Mouse (Mus musculus) olfactory bulb, adult 2 months (tissue): ENCODE data around the gene Tgfa. TPM values are rescaled to one million over a fixed set of nuclear protein-coding genes. Genes with fewer than 3 reads are reported as not detected.

Experiments
- H3K27ac ChIP-seq: fragments of 200-500 bp; 2 replicates; pipeline ENCODE4 v1.5.1; 2012; ENCODE audit warnings: low read depth, low read length; ENCODE audit not compliant: insufficient read depth
- H3K4me1 ChIP-seq: fragments of 200-500 bp; 2 replicates; pipeline ENCODE4 v1.6.1; 2012; ENCODE audit warnings: low read length; ENCODE audit not compliant: control insufficient read depth, insufficient read depth
- H3K4me3 ChIP-seq: fragments of 200-500 bp; 2 replicates; pipeline ENCODE4 v1.5.1; 2012; ENCODE audit warnings: mild to moderate bottlenecking, low read depth, low read length, moderate library complexity; ENCODE audit not compliant: insufficient read depth
- CTCF ChIP-seq: fragments of 200-500 bp; IDR thresholded peaks from 2 replicates; pipeline ENCODE4 v1.5.1; 2012; ENCODE audit warnings: low read depth, mild to moderate bottlenecking, low read length, moderate library complexity; ENCODE audit not compliant: insufficient read depth
- POLR2A ChIP-seq: fragments of 200-500 bp; IDR thresholded peaks from 2 replicates; pipeline ENCODE4 v1.6.1; 2012; ENCODE audit warnings: mild to moderate bottlenecking, low read depth, low read length, moderate library complexity; ENCODE audit not compliant: insufficient read depth
- WGBS: fragments of 180-500 bp; shearing (Covaris S2); methylation state at CpG from one replicate; pipeline ENCODE4 v1.1.7; 2018; 5-methylcytosine and 5-hydroxymethylcytosine counted together
- polyA plus RNA-seq: library from polyadenylated mRNA; stranded (reverse); fragments of >200 nt; gene quantifications from 2 replicates; pipeline ENCODE4 v1.2.4, GENCODE M21; 2012; ENCODE audit warnings: low replicate concordance; ENCODE audit not compliant: missing spikeins, insufficient read depth, insufficient read length

Tgfa gene
- polyA plus RNA-seq, 1 experiment, result not detected

DNA sequence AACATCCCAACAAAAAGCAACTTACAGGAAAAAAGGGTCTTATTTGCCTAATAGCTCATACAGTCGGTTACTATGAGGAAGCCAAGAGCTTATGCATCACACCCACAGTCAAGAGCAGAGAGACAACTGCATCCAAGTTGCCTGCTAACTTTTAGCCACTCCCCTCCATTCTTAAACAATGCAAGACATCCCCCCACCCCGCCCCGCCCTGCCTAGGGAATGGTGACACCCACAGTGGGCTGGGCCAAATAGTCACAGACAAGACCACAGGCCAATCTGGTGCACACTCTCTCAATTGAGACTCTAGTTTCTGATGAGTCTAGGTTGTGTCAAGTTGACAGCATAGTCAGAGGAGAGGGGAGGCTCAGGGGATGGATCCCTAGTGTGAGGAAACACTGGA lies 101.1 kb downstream of the Tgfa start:
- 84% methylated on average over 3 of the region's 3 CpGs for WGBS
- TF ChIP-seq POLR2A, result no peak
- no peak for TF ChIP-seq CTCF
- peaks cover 11% of the 10 kb centered on the region for H3K4me1 ChIP-seq
- H3K4me3 ChIP-seq, result no peak overlapping the region
- no peak overlapping the region for H3K27ac ChIP-seq

DNA sequence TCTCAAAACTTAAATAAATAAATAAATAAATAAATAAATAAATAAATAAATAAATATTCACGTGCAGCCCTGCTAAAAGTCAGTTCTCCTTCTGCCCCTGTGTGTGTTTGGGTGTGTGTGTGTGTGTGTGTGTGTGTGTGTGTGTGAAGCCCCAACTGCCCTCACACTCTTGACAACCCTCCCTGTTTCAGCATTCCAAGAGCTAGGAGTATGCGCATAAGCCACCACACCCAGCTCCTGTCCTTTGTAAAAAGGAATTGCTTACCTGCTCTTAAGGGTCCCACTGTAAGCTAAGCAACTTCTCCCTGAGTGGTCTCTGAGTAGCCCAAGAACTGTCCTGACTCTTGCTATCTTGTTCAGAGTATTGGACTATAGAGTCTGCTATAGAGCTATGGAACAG lies 101.9 kb downstream of the Tgfa start:
- Histone ChIP-seq H3K4me1 (peaks cover 11% of the 10 kb centered on the region), H3K4me3 (no peak overlapping the region), H3K27ac (no peak overlapping the region)
- TF ChIP-seq POLR2A (no peak), CTCF (no peak)
- 95% methylated on average over 2 of the region's 2 CpGs for WGBS

DNA sequence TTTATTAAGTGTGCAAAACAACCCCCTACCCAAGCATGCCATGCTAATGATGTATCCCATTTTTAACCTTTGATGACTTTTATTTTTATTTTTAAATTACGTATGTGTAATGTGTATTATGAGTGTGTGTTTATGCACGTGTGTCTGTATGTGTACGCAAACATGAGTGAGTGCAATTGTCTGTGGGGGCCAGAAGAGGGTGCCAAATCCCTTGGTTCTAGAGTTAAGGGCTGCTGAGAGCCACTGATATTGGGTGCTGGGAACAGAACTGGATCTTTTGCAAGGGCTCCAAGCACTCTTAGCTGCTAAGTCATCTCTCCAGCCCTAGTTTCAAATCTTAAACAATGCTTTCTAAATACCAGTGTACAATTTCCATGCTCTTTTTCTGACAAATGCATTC lies 103.9 kb downstream of the Tgfa start:
- WGBS, result 97% methylated on average over 3 of the region's 3 CpGs
- TF ChIP-seq CTCF, result no peak
- no peak for TF ChIP-seq POLR2A
- no peak overlapping the region for H3K4me3 ChIP-seq
- no peak overlapping the region for H3K27ac ChIP-seq
- H3K4me1 ChIP-seq, result peaks cover 5% of the 10 kb centered on the region; the same call in 1 of the 2 replicates

DNA sequence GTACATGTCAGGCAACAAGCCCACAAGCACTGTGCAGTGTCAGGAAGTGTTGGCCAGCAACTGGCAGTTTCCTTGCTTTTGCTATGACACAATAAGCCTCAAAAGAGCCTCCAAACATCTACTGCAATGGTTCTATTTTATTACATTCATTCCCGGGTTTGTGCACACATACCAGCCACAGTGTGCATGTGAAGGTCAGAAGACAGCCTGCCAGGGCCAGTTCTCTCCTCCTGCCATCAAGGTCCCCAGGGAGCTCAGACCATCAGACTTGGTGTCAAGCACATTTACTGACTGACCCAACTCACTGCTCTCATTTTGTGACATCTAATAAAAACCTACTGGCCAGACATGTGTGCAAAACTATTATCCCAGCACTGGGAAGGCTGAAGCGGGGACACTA lies 104.4 kb downstream of the Tgfa start:
- H3K27ac ChIP-seq, result no peak overlapping the region
- 88% methylated on average over 2 of the region's 2 CpGs for WGBS
- no peak overlapping the region for H3K4me3 ChIP-seq
- 0 out of 2 replicates have a peak, but pooled peaks cover 5% of the 10 kb centered on the region for H3K4me1 ChIP-seq
- TF ChIP-seq POLR2A, result no peak
- no peak for TF ChIP-seq CTCF

DNA sequence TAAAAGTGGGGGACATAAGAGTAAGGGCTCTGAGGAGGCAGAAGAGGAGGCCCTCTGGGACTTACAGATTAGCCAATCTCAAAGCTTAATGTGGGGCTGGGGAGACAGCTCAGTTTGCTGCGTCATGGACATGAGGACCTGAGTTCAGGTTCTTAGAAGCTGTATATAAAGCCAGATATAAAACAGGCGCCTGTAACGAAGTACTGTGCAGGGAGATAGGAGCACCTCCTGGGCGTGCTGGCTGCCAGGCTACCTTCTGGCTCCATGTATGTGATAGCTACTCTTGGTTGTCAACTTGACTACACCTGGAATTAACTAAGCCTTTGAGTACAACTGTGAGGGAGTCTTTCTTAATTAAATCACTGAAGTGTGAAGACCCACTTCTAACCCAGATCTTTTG lies 110.7 kb downstream of the Tgfa start:
- Histone ChIP-seq H3K27ac (no peak overlapping the region), H3K4me3 (no peak overlapping the region), H3K4me1 (no peaks in the 10 kb centered on the region)
- TF ChIP-seq POLR2A, result no peak
- TF ChIP-seq CTCF, result no peak
- 94% methylated on average over 4 of the region's 4 CpGs for WGBS

- Histone ChIP-seq H3K4me3 (no peak overlapping the region), H3K27ac (no peak overlapping the region), H3K4me1 (peaks cover under 1% of the 10 kb centered on the region; the same call in 1 of the 2 replicates)
- WGBS, result 73% methylated on average over 1 of the region's 1 CpGs
- no peak for TF ChIP-seq CTCF
- TF ChIP-seq POLR2A, result no peak
These were observed 119.0 kb downstream of the Tgfa start for GRCm38 (mm10) chr6:86314011-86314410.

GRCm38 (mm10) chr6:86317066-86317465 lies 122.0 kb downstream of the Tgfa start:
- 22% methylated on average over 1 of the region's 1 CpGs for WGBS
- TF ChIP-seq POLR2A (no peak), CTCF (no peak)
- Histone ChIP-seq H3K27ac (no peak overlapping the region), H3K4me3 (no peak overlapping the region), H3K4me1 (peaks cover 3% of the 10 kb centered on the region)

GRCm38 (mm10) chr6:86318855-86319254 lies 123.8 kb downstream of the Tgfa start:
- peaks cover 4% of the 10 kb centered on the region for H3K4me1 ChIP-seq
- no peak overlapping the region for H3K4me3 ChIP-seq
- peak overlapping the region; percentile 21 for H3K27ac ChIP-seq
- TF ChIP-seq POLR2A, result no peak
- WGBS, result 51% methylated on average over 4 of the region's 4 CpGs

DNA sequence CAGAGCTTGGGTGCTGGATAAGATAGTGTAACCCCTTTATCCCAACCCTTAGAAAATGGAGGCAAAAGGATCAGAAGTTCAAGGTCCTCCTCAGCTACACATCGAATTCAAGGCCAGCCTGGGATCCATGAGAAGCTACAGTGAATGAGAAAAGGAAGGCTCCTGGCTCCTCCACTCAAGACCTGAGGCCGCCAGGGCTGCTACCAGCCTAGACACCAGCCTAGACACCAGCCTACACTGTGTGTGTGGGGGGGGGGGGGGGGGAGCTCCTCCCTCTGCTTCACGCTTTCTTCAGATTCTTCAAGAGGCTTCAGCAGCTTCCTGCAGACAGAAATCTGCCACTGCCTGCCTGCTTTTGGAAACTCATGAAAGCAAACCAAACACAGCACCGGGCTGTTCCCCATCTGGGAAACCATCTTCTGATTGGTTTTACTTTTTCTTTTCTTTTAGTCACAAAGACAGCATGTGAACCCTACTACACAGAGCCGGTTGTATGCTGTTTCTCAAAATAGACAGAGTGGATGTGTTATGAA lies 127.1 kb downstream of the Tgfa start:
- no peak for TF ChIP-seq CTCF
- no peak for TF ChIP-seq POLR2A
- no peak overlapping the region for H3K27ac ChIP-seq
- no peak overlapping the region for H3K4me3 ChIP-seq
- 69% methylated on average over 5 of the region's 5 CpGs for WGBS
- peaks cover 9% of the 10 kb centered on the region for H3K4me1 ChIP-seq

DNA sequence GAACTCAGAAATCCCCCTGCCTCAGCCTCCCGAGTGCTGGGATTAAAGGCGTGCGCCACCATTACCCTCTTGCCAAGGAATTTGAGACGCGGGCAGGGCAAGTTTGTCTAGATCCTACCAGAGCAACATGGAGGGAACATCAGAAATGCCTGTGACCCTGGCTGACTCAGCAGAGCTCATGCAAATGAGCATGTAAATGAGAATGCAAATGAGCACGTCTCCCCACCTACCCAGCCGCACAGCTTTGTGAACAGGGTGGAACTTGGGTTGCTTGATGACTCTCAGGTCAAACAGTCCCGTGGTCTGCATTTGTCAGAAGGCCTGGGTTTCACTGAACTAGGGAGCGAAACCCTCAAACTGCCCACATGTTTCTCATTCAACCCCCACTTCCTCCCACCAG lies 128.0 kb downstream of the Tgfa start:
- TF ChIP-seq POLR2A (no peak), CTCF (no peak)
- WGBS, result 89% methylated on average over 9 of the region's 9 CpGs
- Histone ChIP-seq H3K4me1 (peaks cover 9% of the 10 kb centered on the region), H3K27ac (no peak overlapping the region), H3K4me3 (no peak overlapping the region)
